31 mouse cellular contexts compared by ENCODE assay signal in the genomic region with DNA sequence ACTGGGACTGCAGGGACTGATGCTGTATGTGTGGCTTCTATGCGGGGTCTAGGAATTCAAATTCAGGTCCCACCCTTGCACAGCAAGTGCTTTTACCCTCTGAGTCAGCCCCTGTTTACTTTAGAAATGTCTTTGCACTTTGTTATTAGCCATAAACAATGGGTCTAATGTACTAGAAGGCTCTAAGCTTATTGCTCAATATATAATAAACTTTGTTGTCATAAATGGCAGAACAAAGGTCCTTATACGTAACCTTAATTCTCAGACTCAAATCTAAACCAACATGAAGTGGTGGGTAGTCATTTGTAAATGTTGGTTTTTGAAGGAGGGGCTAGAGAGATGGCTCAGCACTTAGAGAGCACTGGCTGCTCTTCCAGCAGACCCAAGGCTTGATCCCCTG.
"Had no signal": no experiment of that assay in that cellular context is flagged by ENCODE, and none has a peak within 500 bp of the region (broad histone marks: within the 10 kb centered on the region; RNA-seq: fewer than 3 reads in every experiment).

No protein-coding gene starts in this region.

- H3K27me3 ChIP-seq: limb, embryonic 12.5 days; limb, embryonic 13.5 days; limb, embryonic 15.5 days; liver, embryonic 12.5 days; liver, embryonic 13.5 days; liver, embryonic 15.5 days; lung, embryonic 15.5 days; megakaryocyte, embryonic 14.5 days; midbrain, embryonic 12.5 days; midbrain, embryonic 13.5 days; midbrain, embryonic 15.5 days had no signal

- ATAC-seq: liver, embryonic 12.5 days; liver, postnatal 0 days; lung, postnatal 0 days; midbrain, embryonic 13.5 days; midbrain, embryonic 15.5 days; midbrain, embryonic 16.5 days had no signal

- H3K27ac ChIP-seq: limb, embryonic 10.5 days; limb, embryonic 12.5 days; limb, embryonic 13.5 days; limb, embryonic 15.5 days; liver, embryonic 12.5 days; liver, embryonic 13.5 days; liver, embryonic 14.5 days; liver, embryonic 15.5 days; lung, embryonic 15.5 days; macrophage; midbrain, embryonic 10.5 days; midbrain, embryonic 12.5 days; midbrain, embryonic 13.5 days; midbrain, embryonic 15.5 days had no signal

- H3K9me3 ChIP-seq: limb, embryonic 10.5 days; limb, embryonic 12.5 days; limb, embryonic 13.5 days; limb, embryonic 15.5 days; liver, embryonic 12.5 days; liver, embryonic 13.5 days; liver, embryonic 15.5 days; lung, embryonic 15.5 days; megakaryocyte, embryonic 14.5 days; midbrain, embryonic 10.5 days; midbrain, embryonic 12.5 days; midbrain, embryonic 13.5 days; midbrain, embryonic 15.5 days had no signal

- H3K4me2 ChIP-seq: limb, embryonic 12.5 days; limb, embryonic 13.5 days; limb, embryonic 15.5 days; liver, embryonic 11.5 days; liver, embryonic 12.5 days; liver, embryonic 13.5 days; liver, embryonic 15.5 days; lung, embryonic 14.5 days; lung, embryonic 15.5 days; midbrain, embryonic 11.5 days; midbrain, embryonic 12.5 days; midbrain, embryonic 13.5 days; midbrain, embryonic 15.5 days had no signal

- H3K4me3 ChIP-seq: limb, embryonic 10.5 days; limb, embryonic 12.5 days; limb, embryonic 13.5 days; limb, embryonic 15.5 days; liver, embryonic 12.5 days; liver, embryonic 13.5 days; liver, embryonic 15.5 days; lung, embryonic 15.5 days; megakaryocyte, embryonic 14.5 days; midbrain, embryonic 10.5 days; midbrain, embryonic 12.5 days; midbrain, embryonic 13.5 days; midbrain, embryonic 15.5 days; myocyte had no signal

- H3K9ac ChIP-seq: limb, embryonic 12.5 days; limb, embryonic 13.5 days; limb, embryonic 15.5 days; liver, embryonic 12.5 days; liver, embryonic 13.5 days; liver, embryonic 14.5 days; liver, embryonic 15.5 days; liver, postnatal 0 days; lung, embryonic 14.5 days; lung, embryonic 15.5 days; midbrain, embryonic 12.5 days; midbrain, embryonic 13.5 days; midbrain, embryonic 15.5 days had no signal

- H3K4me1 ChIP-seq: limb, embryonic 10.5 days; limb, embryonic 12.5 days; limb, embryonic 13.5 days; limb, embryonic 15.5 days; liver, embryonic 12.5 days; liver, embryonic 13.5 days; liver, embryonic 15.5 days; lung, embryonic 15.5 days; midbrain, embryonic 10.5 days; midbrain, embryonic 12.5 days; midbrain, embryonic 13.5 days; midbrain, embryonic 15.5 days had no signal

- DNase-seq: left cerebral cortex, postnatal 4 days; liver; liver, embryonic 13.5 days; liver, postnatal 0 days; lung, adult 18-20 months; lung, adult 2 months; lung, embryonic 14.5 days; lung, postnatal 10 days; lung, postnatal 14 days; lung, postnatal 36 days; lung, postnatal 4 days; midbrain, embryonic 14.5 days had no signal
